Mouse (Mus musculus) CH12.LX (cell line): ENCODE results near the gene Slc6a5.

Experiments used
- BHLHE40 ChIP-seq: IDR thresholded peaks from 2 replicates; pipeline ENCODE4 v1.6.1; 2011; ENCODE audit warnings: mild to moderate bottlenecking, low read depth, low read length, improper control_type of control experiment
- CTCF ChIP-seq, 2 experiments: IDR thresholded peaks in 1 of 2; conservative IDR thresholded peaks in 1 of 2; 2 replicates each; pipeline ENCODE4 v1.5.1; 2011 to 2012; ENCODE audit warnings: low read depth in 2 of 2, low read length in 2 of 2, improper control_type of control experiment in 1 of 2, inconsistent platforms in 1 of 2, mild to moderate bottlenecking in 1 of 2, moderate library complexity in 1 of 2
- EP300 ChIP-seq: IDR thresholded peaks from 2 replicates; pipeline ENCODE4 v1.6.1; 2011; ENCODE audit warnings: low read length, improper control_type of control experiment
- HCFC1 ChIP-seq: IDR thresholded peaks from 2 replicates; pipeline ENCODE4 v1.6.1; 2012; ENCODE audit warnings: low read depth, mild to moderate bottlenecking, inconsistent platforms, low read length, improper control_type of control experiment
- MXI1 ChIP-seq: IDR thresholded peaks from 2 replicates; pipeline ENCODE4 v1.6.1; 2011; ENCODE audit warnings: mild to moderate bottlenecking, low read depth, low read length, improper control_type of control experiment
- NELFE ChIP-seq: IDR thresholded peaks from 2 replicates; pipeline ENCODE4 v1.6.1; 2011; ENCODE audit warnings: low read depth, low read length, improper control_type of control experiment
- POLR2A ChIP-seq: IDR thresholded peaks from 2 replicates; pipeline ENCODE4 v1.6.1; 2011; ENCODE audit warnings: low read depth, mild to moderate bottlenecking, improper control_type of control experiment, low read length
- POLR2AphosphoS2 ChIP-seq: IDR thresholded peaks from 2 replicates; pipeline ENCODE4 v1.6.1; 2011; ENCODE audit warnings: low read depth, low read length, improper control_type of control experiment
- SIN3A ChIP-seq: IDR thresholded peaks from 2 replicates; pipeline ENCODE4 v1.6.1; 2012; ENCODE audit warnings: low read length, improper control_type of control experiment, inconsistent platforms
- SMC3 ChIP-seq: IDR thresholded peaks from 2 replicates; pipeline ENCODE4 v1.6.1; 2011; ENCODE audit warnings: low read depth, low read length, improper control_type of control experiment
- TBP ChIP-seq: conservative IDR thresholded peaks from 2 replicates; pipeline ENCODE4 v1.6.1; 2011; ENCODE audit warnings: low read depth, low read length, improper control_type of control experiment

GRCm38 (mm10) chr7:49910361-49910760 lies 415 bp downstream of the Slc6a5 start:
- TF ChIP-seq CTCF (conservative IDR thresholded peaks at IDR 0.05 in 1 of 2, IDR thresholded peaks at IDR 0.05 in 1 of 2; ENCODE audit: low read depth in 2 of 2, low read length in 2 of 2), result no peak
- TF ChIP-seq MXI1, result no peak
- no peak for TF ChIP-seq BHLHE40
- TF ChIP-seq SIN3A, result no peak
- TF ChIP-seq TBP, result no peak
- TF ChIP-seq NELFE, result no peak
- TF ChIP-seq EP300, result no peak
- TF ChIP-seq POLR2AphosphoS2, result no peak
- no peak for TF ChIP-seq HCFC1
- no peak for TF ChIP-seq SMC3
- no peak for TF ChIP-seq POLR2A
